Mouse (Mus musculus) CH12.LX (cell line): ENCODE measurements at regions not wholly inside any gene's neighbourhood (a gene's known extent, or its start where the extent isn't known, plus 50 kb on each side); places are given as distances from the start of the nearest gene placed in this dataset.

Experiments used
- DNase-seq: peaks from one replicate; pipeline ENCODE4 v3.0.0-alpha.2; 2013; ENCODE audit errors: extremely low read depth
- H3K27ac ChIP-seq: 2 replicates; pipeline ENCODE4 v1.5.1; 2012; ENCODE audit warnings: low read depth, mild to moderate bottlenecking, control low read depth, moderate library complexity; ENCODE audit not compliant: insufficient read depth
- H3K27me3 ChIP-seq: replicated peaks from 2 replicates; pipeline ENCODE3; 2012; ENCODE audit warnings: inconsistent platforms
- H3K36me3 ChIP-seq, 2 experiments: replicated peaks in 1 of 2; 2 replicates each; pipeline versions ENCODE3 to v1.6.1; 2012; ENCODE audit warnings: inconsistent platforms in 1 of 2, low read length in 1 of 2, mild to moderate bottlenecking in 1 of 2, mixed read lengths in 1 of 2, moderate library complexity in 1 of 2; ENCODE audit not compliant: control insufficient read depth in 1 of 2, insufficient read depth in 1 of 2
- H3K4me1 ChIP-seq, 2 experiments: 2 replicates each; pipeline ENCODE4 v1.6.1; 2012; ENCODE audit warnings: inconsistent platforms in 1 of 2, moderate library complexity in 1 of 2; ENCODE audit not compliant: insufficient read depth in 2 of 2, control insufficient read depth in 1 of 2
- H3K4me2 ChIP-seq: 2 replicates; pipeline ENCODE4 v1.6.1; 2012; ENCODE audit warnings: low read depth, mild to moderate bottlenecking, control low read depth; ENCODE audit not compliant: poor library complexity, insufficient read depth, severe bottlenecking
- H3K4me3 ChIP-seq, 3 experiments: fragments of 150-350 bp in 1 of 3; sonication (generic) in 1 of 3; replicated peaks in 1 of 3; 2 replicates each; pipeline versions ENCODE3 to v1.5.1; 2011 to 2012; ENCODE audit warnings: low read depth in 2 of 3, low read length in 2 of 3, mild to moderate bottlenecking in 2 of 3, moderate library complexity in 2 of 3, control low read depth in 1 of 3, improper control_type of control experiment in 1 of 3, inconsistent platforms in 1 of 3, mixed read lengths in 1 of 3; ENCODE audit not compliant: poor library complexity in 1 of 3
- H3K79me2 ChIP-seq: replicated peaks from 2 replicates; pipeline ENCODE4 v1.6.1; 2012; ENCODE audit warnings: mild to moderate bottlenecking, moderate library complexity; ENCODE audit not compliant: control insufficient read depth, poor library complexity, insufficient read depth, severe bottlenecking; ENCODE audit errors: extremely low read depth
- H3K9ac ChIP-seq: 2 replicates; pipeline ENCODE4 v1.6.1; 2012; ENCODE audit warnings: low read depth, mild to moderate bottlenecking, control low read depth, moderate library complexity; ENCODE audit not compliant: insufficient read depth
- H3K9me3 ChIP-seq: replicated peaks from 2 replicates; pipeline ENCODE3; 2012; ENCODE audit warnings: low read length, inconsistent platforms, mixed read lengths
- BHLHE40 ChIP-seq: IDR thresholded peaks from 2 replicates; pipeline ENCODE4 v1.6.1; 2011; ENCODE audit warnings: mild to moderate bottlenecking, low read depth, low read length, improper control_type of control experiment
- CHD1 ChIP-seq: IDR thresholded peaks from 2 replicates; pipeline ENCODE4 v1.6.1; 2012; ENCODE audit warnings: low read depth, low read length, improper control_type of control experiment, inconsistent platforms
- CHD2 ChIP-seq: IDR thresholded peaks from 2 replicates; pipeline ENCODE4 v1.6.1; 2011; ENCODE audit warnings: low read length, improper control_type of control experiment
- E2F4 ChIP-seq: IDR thresholded peaks from 2 replicates; pipeline ENCODE4 v1.6.1; 2011; ENCODE audit warnings: low read depth, low read length, improper control_type of control experiment; ENCODE audit not compliant: insufficient replicate concordance
- ELF1 ChIP-seq: IDR thresholded peaks from 2 replicates; pipeline ENCODE4 v1.6.1; 2014; ENCODE audit warnings: low read depth, mild to moderate bottlenecking, inconsistent platforms, low read length, improper control_type of control experiment
- EP300 ChIP-seq: IDR thresholded peaks from 2 replicates; pipeline ENCODE4 v1.6.1; 2011; ENCODE audit warnings: low read length, improper control_type of control experiment
- ETS1 ChIP-seq: conservative IDR thresholded peaks from 2 replicates; pipeline ENCODE4 v1.6.1; 2012; ENCODE audit warnings: low read depth, mild to moderate bottlenecking, inconsistent platforms, low read length, improper control_type of control experiment, moderate library complexity
- GABPA ChIP-seq: IDR thresholded peaks from 2 replicates; pipeline ENCODE4 v1.6.1; 2012; ENCODE audit warnings: low read depth, low read length, improper control_type of control experiment, inconsistent platforms; ENCODE audit not compliant: insufficient replicate concordance
- HCFC1 ChIP-seq: IDR thresholded peaks from 2 replicates; pipeline ENCODE4 v1.6.1; 2012; ENCODE audit warnings: low read depth, mild to moderate bottlenecking, inconsistent platforms, low read length, improper control_type of control experiment
- IRF4 ChIP-seq: IDR thresholded peaks from 2 replicates; pipeline ENCODE4 v1.6.1; 2014; ENCODE audit warnings: low read depth, mild to moderate bottlenecking, inconsistent platforms, low read length, improper control_type of control experiment
- JUND ChIP-seq: conservative IDR thresholded peaks from 2 replicates; pipeline ENCODE4 v1.6.1; 2011; ENCODE audit warnings: low read depth, low read length, improper control_type of control experiment
- KAT2A ChIP-seq: IDR thresholded peaks from 2 replicates; pipeline ENCODE4 v1.6.1; 2012; ENCODE audit warnings: low read length, improper control_type of control experiment, inconsistent platforms; ENCODE audit not compliant: insufficient replicate concordance
- MAFK ChIP-seq: IDR thresholded peaks from 2 replicates; pipeline ENCODE4 v1.6.1; 2011; ENCODE audit warnings: low read length, improper control_type of control experiment; ENCODE audit not compliant: insufficient replicate concordance
- MXI1 ChIP-seq: IDR thresholded peaks from 2 replicates; pipeline ENCODE4 v1.6.1; 2011; ENCODE audit warnings: mild to moderate bottlenecking, low read depth, low read length, improper control_type of control experiment
- MYC ChIP-seq: IDR thresholded peaks from 2 replicates; pipeline ENCODE4 v1.6.1; 2011; ENCODE audit warnings: low read depth, mild to moderate bottlenecking, improper control_type of control experiment, low read length
- PAX5 ChIP-seq: IDR thresholded peaks from 2 replicates; pipeline ENCODE4 v1.6.1; 2012; ENCODE audit warnings: low read length, inconsistent platforms, mixed read lengths
- POLR2A ChIP-seq: IDR thresholded peaks from 2 replicates; pipeline ENCODE4 v1.6.1; 2011; ENCODE audit warnings: low read depth, mild to moderate bottlenecking, improper control_type of control experiment, low read length
- RAD21 ChIP-seq: IDR thresholded peaks from 2 replicates; pipeline ENCODE4 v1.6.1; 2011; ENCODE audit warnings: low read depth, mild to moderate bottlenecking, low read length, improper control_type of control experiment, moderate library complexity
- RCOR1 ChIP-seq: conservative IDR thresholded peaks from 2 replicates; pipeline ENCODE4 v1.6.1; 2012; ENCODE audit warnings: low read depth, mild to moderate bottlenecking, inconsistent platforms, low read length, improper control_type of control experiment
- UBTF ChIP-seq: IDR thresholded peaks from 2 replicates; pipeline ENCODE4 v1.6.1; 2012; ENCODE audit warnings: low read depth, mild to moderate bottlenecking, inconsistent platforms, low read length, improper control_type of control experiment, moderate library complexity
- USF1 ChIP-seq: IDR thresholded peaks from 2 replicates; pipeline ENCODE4 v1.6.1; 2014; ENCODE audit warnings: low read depth, mild to moderate bottlenecking, inconsistent platforms, low read length, improper control_type of control experiment
- dilution Hi-C: fragments of 300-500 bp; cut with MboI; formaldehyde crosslinking; loops from 2 replicates; pipeline ENCODE4 v1.14.3; 2020; ENCODE audit warnings: low sequenced_read_pairs; ENCODE audit not compliant: extremely low pct_unique_long_range_greater_than_20kb, extremely low pct_ligation_motif_present
- in situ Hi-C: fragments of 300-500 bp; cut with MboI; formaldehyde crosslinking; loops from 3 replicates; pipeline ENCODE4 v1.14.3; 2019; ENCODE audit warnings: low sequenced_read_pairs, low pct_ligation_motif_present, low pct_unique_long_range_greater_than_20kb, mixed read lengths

- H3K36me3 ChIP-seq = no peaks in the 10 kb centered on the region
- in situ Hi-C loops (no loop called here), dilution Hi-C loops (no loop called here)
- no peaks in the 10 kb centered on the region for H3K27me3 ChIP-seq
- H3K79me2 ChIP-seq = no peaks in the 10 kb centered on the region
- H3K4me2 ChIP-seq = no peak overlapping the region
- H3K9ac ChIP-seq = no peak overlapping the region
- H3K27ac ChIP-seq = no peak overlapping the region
- peaks cover 3% of the 10 kb centered on the region for H3K9me3 ChIP-seq
- H3K4me3 ChIP-seq = no peak overlapping the region
- peak; percentile 66 for DNase-seq
- peaks cover 0 to 14% of the 10 kb centered on the region in 2 experiments; a peak in 2 of 4 replicates for H3K4me1 ChIP-seq
- TF ChIP-seq ELF1 = no peak
- TF ChIP-seq BHLHE40 = no peak
- TF ChIP-seq RAD21 = no peak
- no peak for TF ChIP-seq PAX5
- TF ChIP-seq HCFC1 = no peak
- no peak for TF ChIP-seq JUND
- TF ChIP-seq E2F4 = no peak
- TF ChIP-seq MXI1 = no peak
- TF ChIP-seq CHD1 = no peak
- TF ChIP-seq UBTF = no peak
- TF ChIP-seq USF1 = no peak
- no peak for TF ChIP-seq KAT2A
- TF ChIP-seq GABPA = no peak
- TF ChIP-seq RCOR1 = no peak
- no peak for TF ChIP-seq CHD2
- TF ChIP-seq POLR2A = no peak
- TF ChIP-seq ETS1 = no peak
Measured at GRCm38 (mm10) chr3:34456488-34457433, 193.4 kb upstream of the Sox2 start.

- H3K27ac ChIP-seq = no peak overlapping the region
- no peak overlapping the region for H3K9ac ChIP-seq
- H3K79me2 ChIP-seq = no peaks in the 10 kb centered on the region
- TF ChIP-seq ELF1 = no peak
- TF ChIP-seq EP300 = no peak
- no peak for TF ChIP-seq MAFK
- no peak for TF ChIP-seq IRF4
- no peak for TF ChIP-seq MYC
- peaks cover 0 to 14% of the 10 kb centered on the region in 2 experiments; a peak in 2 of 4 replicates for H3K4me1 ChIP-seq
- no peak overlapping the region for H3K4me2 ChIP-seq
- H3K9me3 ChIP-seq = peaks cover 3% of the 10 kb centered on the region
- in situ Hi-C loops (no loop called here), dilution Hi-C loops (no loop called here)
- no peak for DNase-seq
- no peak overlapping the region for H3K4me3 ChIP-seq
- no peaks in the 10 kb centered on the region for H3K36me3 ChIP-seq
- no peaks in the 10 kb centered on the region for H3K27me3 ChIP-seq
Measured at GRCm38 (mm10) chr3:34454026-34454624, 196.1 kb upstream of the Sox2 start.
